Mouse (Mus musculus) liver, adult 2 months (tissue): ENCODE measurements at regions not wholly inside any gene's neighbourhood (a gene's known extent, or its start where the extent isn't known, plus 50 kb on each side); places are given as distances from the start of the nearest gene placed in this dataset.

Experiments
- CTCF ChIP-seq: fragments of 200-500 bp; IDR thresholded peaks from 2 replicates; pipeline ENCODE4 v1.5.1; 2011; ENCODE audit warnings: low read depth, low read length, control low read depth
- POLR2A ChIP-seq: fragments of 200-500 bp; IDR thresholded peaks from 2 replicates; pipeline ENCODE4 v1.6.1; 2011; ENCODE audit warnings: low read length, control low read depth; ENCODE audit not compliant: insufficient read depth; ENCODE audit errors: extremely low read depth

GRCm38 (mm10) chr2:166342407-166342806 is 186.9 kb upstream of the Sulf2 start:
- TF ChIP-seq CTCF = no peak
- no peak for TF ChIP-seq POLR2A
